Mouse (Mus musculus) adrenal gland, postnatal 10 days (tissue): ENCODE results near the gene Mgat3. TPM values are rescaled to one million over a fixed set of nuclear protein-coding genes. Genes with fewer than 3 reads are reported as not detected.
A peak's percentile ranks its signal among the peaks of the same experiment; 100 is the strongest.

Source experiments
- DNase-seq: peaks from one replicate; pipeline ENCODE4 v3.0.0; 2021; ENCODE audit warnings: mixed read lengths
- total RNA-seq, 2 experiments: library from RNA; stranded (reverse); gene quantifications; 2 replicates each; pipeline ENCODE4 v1.2.3; 2021

Mgat3 gene
- total RNA-seq, 2 experiments from 2014 or later, result 6.0 to 8.0 TPM

GRCm38 (mm10) chr15:80149517-80149916, 24.0 kb upstream of the Mgat3 start:
- no peak for DNase-seq

- no peak for DNase-seq
Observed at GRCm38 (mm10) chr15:80152663-80153062, 20.9 kb upstream of the Mgat3 start.

DNA sequence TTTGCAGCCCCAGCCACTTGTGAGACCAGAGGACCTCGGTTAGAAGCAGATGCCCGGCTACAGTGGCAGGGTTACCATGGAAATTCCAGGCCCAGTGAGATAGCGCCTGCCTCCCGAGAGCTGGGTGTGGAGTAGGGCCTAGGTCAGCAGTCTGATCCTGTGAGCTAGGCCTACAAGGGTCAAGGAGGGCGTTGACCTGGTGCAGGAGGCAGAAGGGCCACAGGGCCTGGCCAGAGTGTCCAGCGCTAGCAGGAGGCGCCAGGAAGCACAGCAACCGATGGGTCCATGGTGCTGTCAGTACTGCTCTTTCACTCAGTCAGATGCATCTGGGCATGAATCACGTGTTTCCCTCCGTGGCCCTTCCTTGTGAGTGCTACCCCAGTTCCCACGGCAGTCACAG, 19.8 kb upstream of the Mgat3 start:
- DNase-seq, result no peak

DNA sequence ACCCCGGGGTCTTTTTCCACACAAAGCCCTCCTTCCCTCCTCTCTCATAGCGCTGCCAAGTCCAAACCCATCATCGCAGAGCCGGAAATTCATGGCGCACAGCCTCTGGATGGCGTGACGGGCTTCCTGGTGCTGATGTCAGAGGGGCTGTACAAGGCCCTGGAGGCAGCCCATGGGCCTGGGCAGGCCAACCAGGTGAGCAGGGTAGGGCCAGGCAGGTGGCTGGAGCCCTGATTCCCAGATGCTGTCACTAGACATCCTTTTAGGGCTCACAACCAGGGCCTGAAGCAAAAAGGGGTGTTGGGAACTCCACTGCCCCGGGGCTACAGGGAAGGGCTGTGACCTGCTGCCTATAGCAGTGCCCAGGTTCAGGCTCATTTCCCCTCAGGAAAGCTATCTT, 17.8 kb upstream of the Mgat3 start:
- no peak for DNase-seq

GRCm38 (mm10) chr15:80157197-80157943, 16.2 kb upstream of the Mgat3 start:
- no peak for DNase-seq

GRCm38 (mm10) chr15:80158001-80158706, 15.4 kb upstream of the Mgat3 start:
- DNase-seq, result no peak

- DNase-seq, result no peak
Observed at GRCm38 (mm10) chr15:80158707-80159090, 14.8 kb upstream of the Mgat3 start.

GRCm38 (mm10) chr15:80159286-80159901, 14.1 kb upstream of the Mgat3 start:
- DNase-seq, result no peak

DNA sequence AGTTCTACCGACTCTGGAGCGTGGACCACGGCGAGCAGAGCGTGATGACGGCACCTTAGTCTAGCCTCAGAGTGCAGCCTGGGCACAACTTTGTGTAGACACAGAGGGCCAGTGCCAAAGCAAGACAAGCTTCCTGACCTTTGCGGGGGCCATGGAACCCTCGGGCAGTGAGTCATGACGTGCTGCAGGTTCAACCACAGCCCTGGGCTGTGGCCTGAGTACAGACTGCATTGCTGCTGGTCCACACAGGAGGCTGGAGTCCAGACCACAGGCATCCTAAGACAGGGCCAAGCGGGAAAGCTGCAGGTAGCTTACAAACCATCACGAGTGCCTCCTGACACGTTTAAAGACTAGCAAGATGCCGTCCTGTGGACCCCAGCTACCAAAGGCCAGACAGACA, 13.3 kb upstream of the Mgat3 start:
- DNase-seq, result no peak

GRCm38 (mm10) chr15:80160726-80161125, 12.8 kb upstream of the Mgat3 start:
- peak; percentile 34 for DNase-seq

GRCm38 (mm10) chr15:80161199-80161598, 12.3 kb upstream of the Mgat3 start:
- no peak for DNase-seq

GRCm38 (mm10) chr15:80162401-80162964, 11.0 kb upstream of the Mgat3 start:
- no peak for DNase-seq

DNA sequence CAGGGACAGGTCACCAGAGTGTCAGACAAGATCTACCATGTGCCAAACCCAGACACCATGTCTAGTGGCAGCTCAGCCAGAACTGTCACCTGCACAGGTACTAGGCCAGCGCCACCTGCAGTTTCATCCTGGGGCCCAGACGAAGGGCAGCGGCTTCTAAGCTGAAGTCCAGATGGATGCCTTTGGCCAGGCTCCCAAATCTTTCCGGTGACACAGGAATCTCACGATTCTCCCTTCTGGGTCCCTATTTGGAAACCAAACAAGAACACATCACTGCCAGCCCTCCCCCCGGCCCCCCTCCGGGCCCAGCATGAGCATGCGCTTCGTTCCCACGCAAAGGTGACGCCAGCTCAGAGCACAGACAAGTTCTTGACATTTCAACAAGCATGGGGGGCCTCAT, 10.2 kb upstream of the Mgat3 start:
- no peak for DNase-seq

DNA sequence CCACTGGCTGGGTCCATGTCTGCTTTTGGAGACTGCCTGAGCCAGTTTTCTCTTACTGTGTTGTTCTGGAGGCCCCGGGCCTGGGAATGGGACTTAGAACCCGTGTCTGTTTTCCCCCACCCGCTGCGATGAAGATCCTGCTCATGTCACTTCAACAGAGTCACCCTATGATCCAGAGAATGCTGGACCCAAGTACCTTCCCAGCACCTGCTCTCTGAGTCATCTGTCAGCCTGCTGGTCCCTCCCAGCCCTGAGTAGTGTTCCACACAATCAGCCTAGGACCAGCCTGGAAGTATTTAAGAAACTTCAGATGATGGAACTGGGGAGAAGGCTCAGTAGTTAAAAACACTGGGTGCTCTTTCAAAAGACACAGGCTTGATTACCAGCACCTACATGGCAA, 9.8 kb upstream of the Mgat3 start:
- DNase-seq, result no peak

GRCm38 (mm10) chr15:80165396-80165795, 8.1 kb upstream of the Mgat3 start:
- no peak for DNase-seq

DNA sequence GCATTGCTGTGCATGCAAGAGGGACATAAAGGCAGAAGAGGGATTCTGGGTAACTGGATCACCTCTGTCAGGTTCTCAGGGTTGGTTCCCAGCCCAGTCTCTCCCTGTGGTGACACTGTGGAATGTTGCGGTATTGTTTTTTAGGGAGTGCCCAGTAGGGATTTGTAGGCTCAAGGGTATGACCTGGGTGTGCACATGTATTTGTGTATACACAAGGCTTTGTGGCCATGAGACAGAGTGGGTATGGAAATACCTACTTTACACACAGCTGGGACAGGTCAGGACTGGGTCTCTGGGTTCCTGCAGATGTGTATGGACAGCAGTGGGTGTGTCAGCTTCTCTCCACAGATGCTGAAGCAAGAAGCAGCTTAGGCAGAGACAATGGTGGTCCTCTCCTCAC, 4.0 kb upstream of the Mgat3 start:
- no peak for DNase-seq

- no peak for DNase-seq
Observed at GRCm38 (mm10) chr15:80170357-80170756, 3.2 kb upstream of the Mgat3 start.

DNA sequence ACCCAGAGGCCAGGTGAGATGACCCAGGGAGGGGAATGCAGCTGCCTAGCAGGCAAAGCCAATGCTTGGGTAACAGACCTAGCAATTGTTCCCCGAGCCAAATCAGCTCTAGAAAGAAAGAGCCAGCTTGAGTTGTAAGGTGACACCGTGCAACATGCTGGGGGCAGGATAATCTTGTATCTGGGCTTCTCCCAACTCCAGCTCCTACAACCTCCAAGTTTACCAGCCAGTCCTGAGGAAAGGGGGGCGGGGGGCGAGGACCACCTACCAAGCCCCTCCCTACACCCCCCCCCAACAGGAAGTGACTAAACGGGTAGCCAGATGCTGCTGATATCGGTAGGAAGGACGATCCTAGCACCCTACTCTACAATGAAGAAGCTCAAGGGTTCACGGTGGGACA, 2.2 kb upstream of the Mgat3 start:
- no peak for DNase-seq

DNA sequence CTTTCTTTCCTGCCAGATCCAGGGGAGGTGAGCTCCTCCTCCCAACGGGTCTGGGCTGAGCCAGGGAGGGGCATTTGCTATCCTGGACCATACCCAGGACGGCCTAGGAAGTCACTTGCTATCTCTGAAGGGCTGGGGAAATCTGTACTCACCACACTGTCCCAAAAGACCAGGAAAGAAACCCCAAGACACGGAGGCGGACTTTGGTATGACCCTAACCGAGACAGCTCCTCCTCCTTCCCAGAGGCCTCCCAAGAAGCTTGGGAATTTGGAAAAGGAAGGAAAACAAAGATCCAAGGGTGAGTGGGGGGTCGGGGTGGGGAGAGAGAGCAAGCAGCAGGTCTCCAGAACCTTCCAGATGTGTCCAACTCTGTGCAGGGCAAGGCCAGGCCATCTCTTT, 1.7 kb upstream of the Mgat3 start:
- no peak for DNase-seq

GRCm38 (mm10) chr15:80173781-80174597, 468 bp downstream of the Mgat3 start:
- peak; percentile 30 for DNase-seq

DNA sequence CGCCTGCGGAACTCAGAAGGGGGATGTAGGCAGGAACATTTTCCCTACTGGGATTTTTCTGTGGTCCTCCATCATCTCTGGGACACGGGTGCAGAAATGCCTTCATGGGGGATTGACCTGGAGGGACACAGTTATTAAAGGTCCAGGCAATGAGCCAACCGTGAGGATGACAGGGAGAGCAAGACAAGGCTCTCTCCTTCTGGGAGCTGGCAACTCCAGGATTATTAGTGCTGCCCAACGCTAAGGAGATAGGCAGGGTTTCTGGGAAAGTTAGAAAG, 1.0 kb downstream of the Mgat3 start:
- no peak for DNase-seq

DNA sequence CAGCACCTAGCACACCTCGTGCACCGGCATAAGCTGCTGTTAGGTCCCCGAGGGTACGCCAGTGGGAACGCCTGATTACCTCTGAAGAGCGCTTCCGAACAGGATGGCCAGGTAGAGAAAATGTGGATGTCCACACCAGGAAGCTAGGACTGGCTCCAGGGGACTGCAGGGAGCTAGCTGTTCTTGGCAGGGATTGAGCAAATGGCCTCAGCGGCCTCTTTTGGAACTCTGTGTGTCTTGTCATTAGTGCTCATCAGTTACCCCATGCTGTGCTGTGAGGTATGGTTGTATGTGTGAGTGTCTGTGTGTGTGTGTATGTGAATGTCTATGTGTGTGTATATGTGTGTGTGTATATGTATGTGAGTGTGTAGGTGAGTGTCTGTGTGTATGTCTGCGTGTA, 1.8 kb downstream of the Mgat3 start:
- DNase-seq, result no peak

GRCm38 (mm10) chr15:80175756-80176155, 2.2 kb downstream of the Mgat3 start:
- DNase-seq, result no peak
